Mouse (Mus musculus) ES-E14 (cell line): ENCODE results near the gene Atp6v1b1. TPM values are rescaled to one million over a fixed set of nuclear protein-coding genes. Genes with fewer than 3 reads are reported as not detected.

Experiments used
- DNase-seq: peaks from one replicate; pipeline ENCODE4 v3.0.0-alpha.2; 2013; ENCODE audit warnings: low read depth, low spot score
- H3K27ac ChIP-seq: 2 replicates; pipeline ENCODE4 v1.5.1; 2012; ENCODE audit warnings: low read depth, mild to moderate bottlenecking, low read length, moderate library complexity, mixed read lengths; ENCODE audit not compliant: poor library complexity, insufficient read depth, severe bottlenecking
- H3K36me3 ChIP-seq: 2 replicates; pipeline ENCODE4 v1.6.1; 2012; ENCODE audit warnings: mild to moderate bottlenecking, low read length, moderate library complexity, mixed read lengths; ENCODE audit not compliant: control insufficient read depth, poor library complexity, insufficient read depth, severe bottlenecking
- H3K4me1 ChIP-seq, 2 experiments: fragments of 150-350 bp in 1 of 2; sonication (generic) in 1 of 2; 2 replicates each; pipeline ENCODE4 v1.6.1; 2012; ENCODE audit warnings: low read length in 2 of 2, mild to moderate bottlenecking in 1 of 2, mixed read lengths in 1 of 2; ENCODE audit not compliant: control insufficient read depth in 2 of 2, insufficient read depth in 2 of 2, poor library complexity in 1 of 2
- H3K4me3 ChIP-seq, 2 experiments: fragments of 150-350 bp in 1 of 2; sonication (generic) in 1 of 2; 2 replicates each; pipeline ENCODE4 v1.5.1; 2012; ENCODE audit warnings: low read length in 2 of 2, low read depth in 1 of 2, mild to moderate bottlenecking in 1 of 2, mixed read lengths in 1 of 2; ENCODE audit not compliant: insufficient read depth in 1 of 2, poor library complexity in 1 of 2, severe bottlenecking in 1 of 2
- H3K9ac ChIP-seq: 2 replicates; pipeline ENCODE4 v1.6.1; 2012; ENCODE audit warnings: low read depth, mild to moderate bottlenecking, low read length, mixed read lengths; ENCODE audit not compliant: poor library complexity, insufficient read depth, severe bottlenecking
- H3K9me3 ChIP-seq: fragments of 150-350 bp; sonication (generic); 2 replicates; pipeline ENCODE4 v1.6.1; 2012; ENCODE audit warnings: low read depth, mild to moderate bottlenecking, low read length; ENCODE audit not compliant: control insufficient read depth, insufficient read depth
- CHD2 ChIP-seq: IDR thresholded peaks from 2 replicates; pipeline ENCODE4 v1.6.1; 2014; ENCODE audit warnings: mild to moderate bottlenecking, low read depth, low read length, inconsistent platforms
- HCFC1 ChIP-seq: IDR thresholded peaks from 2 replicates; pipeline ENCODE4 v1.6.1; 2012; ENCODE audit warnings: low read length, inconsistent platforms, borderline replicate concordance; ENCODE audit not compliant: insufficient read depth
- MAFK ChIP-seq: IDR thresholded peaks from 2 replicates; pipeline ENCODE4 v1.6.1; 2014; ENCODE audit warnings: mild to moderate bottlenecking, low read depth, low read length, inconsistent platforms; ENCODE audit not compliant: insufficient read depth
- ZC3H11A ChIP-seq: IDR thresholded peaks from 2 replicates; pipeline ENCODE4 v1.6.1; 2012; ENCODE audit warnings: low read depth, mild to moderate bottlenecking, inconsistent platforms, low read length, borderline replicate concordance
- ZNF384 ChIP-seq: IDR thresholded peaks from 2 replicates; pipeline ENCODE4 v1.6.1; 2012; ENCODE audit warnings: low read depth, low read length, inconsistent platforms
- in situ Hi-C, 2 experiments: fragments of 600-800 bp; cut with MboI; formaldehyde crosslinking; loops; one replicate each; pipeline ENCODE4 v1.15.1; 2025; ENCODE audit warnings: low sequenced_read_pairs in 2 of 2, inconsistent platforms in 1 of 2; ENCODE audit not compliant: unreplicated experiment in 2 of 2
- total RNA-seq: library from RNA; depleted of rRNA; stranded (reverse); fragments of 300-350 nt; gene quantifications from 2 replicates; pipeline ENCODE4 v1.2.3, GENCODE M21; 2012; rRNA removed

Gene Atp6v1b1
- total RNA-seq, result not detected in 2 replicates

DNA sequence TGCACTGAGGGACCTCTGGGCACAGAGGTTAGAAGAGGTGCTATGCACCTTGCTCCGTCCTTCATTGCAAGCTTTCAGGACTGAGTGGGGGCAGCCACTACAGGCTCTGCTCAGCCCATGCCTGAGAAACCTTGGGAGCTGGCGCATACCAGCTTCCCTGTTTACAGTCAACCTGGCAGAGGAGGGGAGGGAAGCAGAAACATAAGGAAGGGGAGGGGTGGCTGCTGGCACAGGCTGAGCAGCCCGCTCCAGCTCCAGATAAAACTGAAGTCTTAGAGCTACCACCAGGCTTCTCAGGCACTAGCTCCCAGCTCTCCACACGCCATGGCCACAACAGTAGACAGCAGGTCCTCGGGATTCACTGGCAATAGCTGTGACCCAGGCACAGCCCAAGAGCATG is at the start of gene Atp6v1b1:
Gene Atp6v1b1 (plus strand): TSS at position 230 of the 400 bp plus-strand sequence.
- Histone ChIP-seq H3K36me3 (no peaks in the 10 kb centered on the region), H3K4me1 (peaks cover under 1 to 21% of the 10 kb centered on the region in 2 experiments; a peak in 3 of 4 replicates), H3K9ac (no peak within 1 kb of the TSS), H3K9me3 (no peaks in the 10 kb centered on the region), H3K4me3 (no peak within 1 kb of the TSS), H3K27ac (no peak within 1 kb of the TSS)
- TF ChIP-seq ZNF384, result no peak
- no peak for TF ChIP-seq MAFK
- TF ChIP-seq ZC3H11A, result no peak
- no peak for TF ChIP-seq HCFC1
- TF ChIP-seq CHD2, result no peak
- in situ Hi-C loops, result no loop called here
- no peak for DNase-seq

DNA sequence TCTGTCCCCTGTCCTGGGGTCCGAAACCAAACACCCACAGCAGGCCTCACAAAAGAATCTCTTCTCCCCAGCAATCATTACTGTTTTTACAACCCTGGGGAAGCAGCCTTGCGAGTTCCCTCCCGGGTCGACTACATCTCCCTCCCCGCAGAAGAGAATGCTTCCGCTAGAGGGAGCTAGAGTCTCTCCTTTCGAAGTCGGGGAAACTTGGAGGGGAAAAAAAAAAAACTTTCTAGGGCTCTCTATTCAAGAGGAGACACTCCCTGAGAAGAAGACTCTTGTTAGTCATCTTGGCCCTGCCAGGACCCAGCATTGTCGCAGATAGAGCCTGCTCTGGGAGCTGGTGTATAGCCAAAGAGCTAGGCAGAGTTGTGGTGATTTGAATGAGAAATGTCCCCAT is 49.0 kb upstream of the Atp6v1b1 start:
- H3K9me3 ChIP-seq, result no peaks in the 10 kb centered on the region
- no peak overlapping the region for H3K9ac ChIP-seq
- 0 out of 4 replicates have a peak overlapping the region, but pooled peaks of 1 of the 2 experiments have one; percentile 31 for H3K4me3 ChIP-seq
- no peak for DNase-seq
- peaks cover 6 to 21% of the 10 kb centered on the region in 2 experiments; a peak in 2 of 4 replicates for H3K4me1 ChIP-seq
- no peak overlapping the region for H3K27ac ChIP-seq
- no peaks in the 10 kb centered on the region for H3K36me3 ChIP-seq
- TF ChIP-seq ZC3H11A (peak; percentile 47; the same call in 1 of the 2 replicates), CHD2 (no peak), ZNF384 (peak; percentile 95), MAFK (no peak), HCFC1 (no peak)
- in situ Hi-C loops, result loop anchor here in 1 of 2 experiments (5.0 kb wide), 1 partner anchor 53 kb away; no protein-coding TSS in a partner anchor

DNA sequence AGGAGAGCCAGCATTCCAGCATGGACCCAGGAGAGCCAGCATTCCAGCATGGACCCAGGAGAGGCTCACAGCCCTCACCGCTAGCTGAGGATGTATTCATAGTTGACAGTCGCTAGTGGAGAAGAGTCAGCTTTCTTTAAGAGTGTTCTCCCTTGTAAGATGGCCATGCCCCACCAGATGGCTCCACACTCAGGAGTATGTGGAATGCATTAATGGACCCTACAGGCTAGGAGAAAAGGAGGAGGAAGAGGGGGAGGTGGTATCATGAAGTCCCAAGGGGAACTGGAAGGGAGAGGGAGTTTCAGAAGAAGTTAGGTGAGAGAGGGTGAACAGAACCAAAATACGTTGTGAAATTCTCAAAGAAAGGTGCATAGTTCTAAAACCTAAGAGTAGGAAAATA is 47.1 kb upstream of the Atp6v1b1 start:
- H3K27ac ChIP-seq, result no peak overlapping the region
- H3K4me3 ChIP-seq, result no peak overlapping the region
- no peaks in the 10 kb centered on the region for H3K36me3 ChIP-seq
- DNase-seq, result no peak
- peaks cover 6 to 21% of the 10 kb centered on the region in 2 experiments; a peak in 2 of 4 replicates for H3K4me1 ChIP-seq
- H3K9me3 ChIP-seq, result no peaks in the 10 kb centered on the region
- in situ Hi-C loops, result no loop called here
- H3K9ac ChIP-seq, result no peak overlapping the region
- TF ChIP-seq HCFC1 (no peak), MAFK (no peak), ZNF384 (no peak), ZC3H11A (no peak), CHD2 (no peak)

DNA sequence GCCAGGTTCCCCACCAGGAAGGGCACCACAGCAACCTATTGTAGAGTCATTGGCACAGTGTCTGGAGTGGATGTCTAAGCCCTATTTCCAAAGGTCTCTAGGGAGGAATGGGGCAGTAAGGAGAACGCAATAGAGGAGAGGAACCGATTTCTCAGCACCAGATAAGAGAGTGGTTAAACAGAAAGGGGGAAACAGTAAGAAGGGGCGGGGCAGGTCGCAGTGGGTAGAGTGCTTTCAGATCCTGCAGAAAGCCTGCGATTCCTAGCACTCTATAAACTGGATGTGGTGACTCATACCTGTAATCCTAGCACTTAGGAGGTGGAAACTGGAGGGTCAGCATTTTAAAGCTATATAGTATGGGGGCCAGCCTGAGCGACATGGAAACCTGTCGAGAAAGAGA is 46.1 kb upstream of the Atp6v1b1 start:
- DNase-seq, result no peak
- H3K9me3 ChIP-seq, result no peaks in the 10 kb centered on the region
- H3K4me3 ChIP-seq, result no peak overlapping the region; a peak in 1 of 4 replicates
- in situ Hi-C loops, result no loop called here
- no peaks in the 10 kb centered on the region for H3K36me3 ChIP-seq
- TF ChIP-seq HCFC1 (no peak), ZC3H11A (no peak), ZNF384 (no peak), CHD2 (no peak), MAFK (no peak)
- peaks cover 6 to 21% of the 10 kb centered on the region in 2 experiments; a peak in 2 of 4 replicates for H3K4me1 ChIP-seq
- H3K9ac ChIP-seq, result no peak overlapping the region
- no peak overlapping the region for H3K27ac ChIP-seq

DNA sequence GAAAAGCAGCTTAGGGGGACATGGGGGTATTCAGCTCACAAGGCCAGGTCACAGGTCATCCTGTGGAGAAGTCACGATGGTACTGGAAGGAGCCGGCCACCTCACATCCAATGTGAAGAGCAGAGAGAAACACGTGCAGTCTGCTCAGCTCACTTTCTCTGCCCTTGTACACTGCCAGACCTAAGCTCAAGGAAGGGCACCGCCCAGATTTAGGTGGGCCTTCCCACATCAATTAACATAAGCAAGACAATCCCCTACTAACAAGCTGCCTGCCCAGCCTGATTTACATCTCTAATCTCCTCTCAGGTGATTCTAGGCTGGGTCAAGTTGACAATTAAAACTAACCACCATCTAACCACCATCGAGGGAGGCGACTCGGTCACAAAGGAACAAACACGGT is 44.9 kb upstream of the Atp6v1b1 start:
- Histone ChIP-seq H3K4me3 (peak overlapping the region; percentile 8 to 38; a peak in 2 of 4 replicates), H3K9me3 (no peaks in the 10 kb centered on the region), H3K4me1 (peaks cover 6 to 21% of the 10 kb centered on the region in 2 experiments; a peak in 2 of 4 replicates), H3K27ac (no peak overlapping the region), H3K9ac (no peak overlapping the region), H3K36me3 (no peaks in the 10 kb centered on the region)
- no peak for DNase-seq
- in situ Hi-C loops, result no loop called here
- TF ChIP-seq CHD2 (no peak), ZC3H11A (no peak), ZNF384 (no peak), HCFC1 (no peak), MAFK (no peak)
